In the genomic region with DNA sequence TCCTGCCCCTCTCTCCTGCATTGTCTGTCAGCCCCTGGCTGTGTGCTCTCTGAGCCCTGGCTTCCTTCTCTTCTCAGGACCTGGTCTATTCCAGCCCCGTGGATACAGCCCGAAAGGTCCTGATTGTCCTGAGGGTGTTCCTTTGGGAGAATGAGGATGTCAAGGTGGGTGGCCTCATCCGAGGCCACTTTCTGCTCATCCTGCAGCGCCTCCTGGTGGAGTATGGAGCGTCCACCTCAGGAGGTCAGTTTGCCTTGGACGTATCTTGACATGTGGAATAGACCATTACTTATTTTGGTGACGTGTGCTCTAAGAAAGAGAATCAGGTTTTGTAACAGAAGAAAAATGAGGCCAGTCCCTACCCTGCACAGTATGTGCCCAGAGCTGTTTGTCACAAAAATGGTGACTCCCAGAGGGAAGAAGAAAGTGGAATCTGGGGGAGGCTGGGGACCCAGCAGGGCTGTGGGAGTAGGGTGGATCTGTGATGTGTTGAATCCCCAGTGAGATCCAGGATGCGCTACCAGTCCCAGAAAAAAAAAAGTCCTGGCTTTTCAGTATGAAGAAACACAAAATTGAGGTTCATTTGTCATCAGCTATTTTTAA, we compare ENCODE assay signal across 10 mouse cellular contexts. TPM values are rescaled to one million over a fixed set of nuclear protein-coding genes. Genes with fewer than 3 reads are reported as not detected.
DNase-seq lines count a peak whose midpoint lies in the region; ATAC-seq and TF ChIP-seq lines count a peak whose summit lies in the region.
"Had no signal": no experiment of that assay in that cellular context is flagged by ENCODE, and none has a peak within 500 bp of the region (broad histone marks: within the 10 kb centered on the region; RNA-seq: fewer than 3 reads in every experiment).

No protein-coding gene starts in this region.

- no peak for TF ChIP-seq POLR2A in embryonic fibroblast, embryonic 13.5 days (IDR thresholded peaks at IDR 0.05; ENCODE audit: low read depth, low read length)

- TF ChIP-seq CTCF in embryonic fibroblast, embryonic 13.5 days (IDR thresholded peaks at IDR 0.05; ENCODE audit: borderline replicate concordance, insufficient read depth, low read length): peak; percentile 63; the same call in 1 of the 2 replicates
- peak; percentile 79 for TF ChIP-seq CTCF in liver, embryonic 14.5 days (IDR thresholded peaks at IDR 0.05; ENCODE audit: low read depth)

- no peak for ATAC-seq in liver, embryonic 14.5 days (ENCODE audit: insufficient read depth)

- WGBS in liver, embryonic 14.5 days (ENCODE audit: insufficient replicate concordance): 20% methylated on average over 8 of the region's 8 CpGs

- H3K27me3 ChIP-seq in liver, embryonic 14.5 days (ENCODE audit: control insufficient read depth, insufficient read depth, low read length): no peaks in the 10 kb centered on the region
- H3K27me3 ChIP-seq: limb, embryonic 15.5 days had no signal

- no peak overlapping the region for H3K9ac ChIP-seq in liver, embryonic 14.5 days (replicated peaks)
- H3K9ac ChIP-seq: limb, embryonic 15.5 days had no signal

- no peak overlapping the region for H3K4me3 ChIP-seq in embryonic fibroblast, embryonic 13.5 days (ENCODE audit: insufficient read depth, low read length)
- no peak overlapping the region for H3K4me3 ChIP-seq in liver, embryonic 14.5 days (ENCODE audit: insufficient read depth in 1 of 2, low read depth in 2 of 2, low read length in 2 of 2)
- H3K4me3 ChIP-seq: limb, embryonic 15.5 days had no signal

- TF ChIP-seq EP300 in liver, embryonic 14.5 days (IDR thresholded peaks at IDR 0.05; ENCODE audit: low read depth): no peak

- H3K4me2 ChIP-seq in liver, embryonic 14.5 days (ENCODE audit: low read depth): no peak overlapping the region
- H3K4me2 ChIP-seq: limb, embryonic 15.5 days had no signal

- H3K9me3 ChIP-seq in liver, embryonic 14.5 days (ENCODE audit: control insufficient read depth, low read length): no peaks in the 10 kb centered on the region
- H3K9me3 ChIP-seq: limb, embryonic 15.5 days had no signal

- no peaks in the 10 kb centered on the region for H3K4me1 ChIP-seq in embryonic fibroblast, embryonic 13.5 days (ENCODE audit: control insufficient read depth, insufficient read depth, low read length)
- no peaks in the 10 kb centered on the region for H3K4me1 ChIP-seq in liver, embryonic 14.5 days (replicated peaks; ENCODE audit: control insufficient read depth in 2 of 2, insufficient read depth in 2 of 2, low read length in 1 of 2)
- H3K4me1 ChIP-seq: limb, embryonic 15.5 days had no signal

- H3K36me3 ChIP-seq in liver, embryonic 14.5 days (replicated peaks; ENCODE audit: control insufficient read depth, insufficient read depth, low read depth): no peaks in the 10 kb centered on the region
- H3K36me3 ChIP-seq: limb, embryonic 15.5 days had no signal

- H3K27ac ChIP-seq in embryonic fibroblast, embryonic 13.5 days (ENCODE audit: insufficient read depth, low read length): no peak overlapping the region
- no peak overlapping the region for H3K27ac ChIP-seq in liver, embryonic 14.5 days
- H3K27ac ChIP-seq: limb, embryonic 15.5 days had no signal

- DNase-seq in frontal cortex, postnatal 36 days (ENCODE audit: low spot score in 2 of 2): peak; percentile 47 to 56
- DNase-seq in frontal cortex, postnatal 14 days (ENCODE audit: low spot score in 2 of 2): no peak
- DNase-seq in ovary, postnatal 14 days (ENCODE audit: low spot score): peak; percentile 29
- no peak for DNase-seq in ovary, adult 18-20 months (ENCODE audit: low spot score)
- DNase-seq in brain, adult 2 months (ENCODE audit: low read depth, low spot score): peak; percentile 85
- DNase-seq in liver, embryonic 14.5 days (ENCODE audit: low read depth in 3 of 3, low spot score in 3 of 3): no peak
- peak; percentile 75 for DNase-seq in telencephalon, adult 2 months (ENCODE audit: low read depth, low spot score)

RNA-seq across cellular contexts. Expression of a gene that starts 20.7 kb away (rescaled TPM):
- 15.0 and 18.6 TPM in 2 replicates for polyA plus RNA-seq in embryonic fibroblast, embryonic 13.5 days (2011; ENCODE audit: insufficient read length, low read depth, missing spikeins)
- polyA plus RNA-seq in liver, embryonic 14.5 days (2012; rRNA removed): 5.9 and 7.2 TPM in 2 replicates
- 5.5 and 6.6 TPM in 2 replicates for polyA plus RNA-seq in liver, embryonic 14.5 days (2014; fragmentation: Nextera tagmentation; extraction: Ambion mirVana)

RNA-seq across cellular contexts. Expression of a gene that starts 37.3 kb away (rescaled TPM):
- polyA plus RNA-seq in embryonic fibroblast, embryonic 13.5 days (2011; ENCODE audit: insufficient read length, low read depth, missing spikeins): not detected in 2 replicates
- not detected in 2 replicates for polyA plus RNA-seq in liver, embryonic 14.5 days (2012; rRNA removed)
- polyA plus RNA-seq in liver, embryonic 14.5 days (2014; fragmentation: Nextera tagmentation; extraction: Ambion mirVana): not detected in 2 replicates

RNA-seq across cellular contexts. Expression of a gene that starts 39.9 kb away (rescaled TPM):
- 86.4 and 87.3 TPM in 2 replicates for polyA plus RNA-seq in embryonic fibroblast, embryonic 13.5 days (2011; ENCODE audit: insufficient read length, low read depth, missing spikeins)
- polyA plus RNA-seq in liver, embryonic 14.5 days (2012; rRNA removed): 29.3 and 37.1 TPM in 2 replicates
- polyA plus RNA-seq in liver, embryonic 14.5 days (2014; fragmentation: Nextera tagmentation; extraction: Ambion mirVana): 30.8 and 35.2 TPM in 2 replicates

RNA-seq across cellular contexts. Expression of a gene that starts 48.1 kb away (rescaled TPM):
- not detected in 2 replicates for polyA plus RNA-seq in embryonic fibroblast, embryonic 13.5 days (2011; ENCODE audit: insufficient read length, low read depth, missing spikeins)
- not detected in 2 replicates for polyA plus RNA-seq in liver, embryonic 14.5 days (2012; rRNA removed)
- not detected in 2 replicates for polyA plus RNA-seq in liver, embryonic 14.5 days (2014; fragmentation: Nextera tagmentation; extraction: Ambion mirVana)
- polyA plus RNA-seq: limb, embryonic 15.5 days; stomach, embryonic 14.5 days had no signal

RNA-seq across cellular contexts. Expression of a gene that starts 59.7 kb away (rescaled TPM):
- polyA plus RNA-seq in embryonic fibroblast, embryonic 13.5 days (2011; ENCODE audit: insufficient read length, low read depth, missing spikeins): 176 and 193 TPM in 2 replicates
- polyA plus RNA-seq in liver, embryonic 14.5 days (2012; rRNA removed): 78.8 and 83.1 TPM in 2 replicates
- 187 TPM in 2 replicates for polyA plus RNA-seq in liver, embryonic 14.5 days (2014; fragmentation: Nextera tagmentation; extraction: Ambion mirVana)

Comparison
In these comparisons a context has a peak if more than half of its experiments do, and no peak if none do; other contexts are left out.
1. DNase-seq: peak in frontal cortex, postnatal 36 days (2 of 2), ovary, postnatal 14 days (single experiment), brain, adult 2 months (single experiment) and telencephalon, adult 2 months (single experiment); none in frontal cortex, postnatal 14 days (0 of 2), ovary, adult 18-20 months (single experiment) and liver, embryonic 14.5 days (0 of 3).